Mouse (Mus musculus): Measurements from ENCODE around the gene Anapc5. TPM values are rescaled to one million over a fixed set of nuclear protein-coding genes. Genes with fewer than 3 reads are reported as not detected.
A peak's percentile ranks its signal among the peaks of the same experiment; 100 is the strongest.

Gene Anapc5
- polyA plus RNA-seq, 1 experiment from 2014 or later: 401 TPM

DNA sequence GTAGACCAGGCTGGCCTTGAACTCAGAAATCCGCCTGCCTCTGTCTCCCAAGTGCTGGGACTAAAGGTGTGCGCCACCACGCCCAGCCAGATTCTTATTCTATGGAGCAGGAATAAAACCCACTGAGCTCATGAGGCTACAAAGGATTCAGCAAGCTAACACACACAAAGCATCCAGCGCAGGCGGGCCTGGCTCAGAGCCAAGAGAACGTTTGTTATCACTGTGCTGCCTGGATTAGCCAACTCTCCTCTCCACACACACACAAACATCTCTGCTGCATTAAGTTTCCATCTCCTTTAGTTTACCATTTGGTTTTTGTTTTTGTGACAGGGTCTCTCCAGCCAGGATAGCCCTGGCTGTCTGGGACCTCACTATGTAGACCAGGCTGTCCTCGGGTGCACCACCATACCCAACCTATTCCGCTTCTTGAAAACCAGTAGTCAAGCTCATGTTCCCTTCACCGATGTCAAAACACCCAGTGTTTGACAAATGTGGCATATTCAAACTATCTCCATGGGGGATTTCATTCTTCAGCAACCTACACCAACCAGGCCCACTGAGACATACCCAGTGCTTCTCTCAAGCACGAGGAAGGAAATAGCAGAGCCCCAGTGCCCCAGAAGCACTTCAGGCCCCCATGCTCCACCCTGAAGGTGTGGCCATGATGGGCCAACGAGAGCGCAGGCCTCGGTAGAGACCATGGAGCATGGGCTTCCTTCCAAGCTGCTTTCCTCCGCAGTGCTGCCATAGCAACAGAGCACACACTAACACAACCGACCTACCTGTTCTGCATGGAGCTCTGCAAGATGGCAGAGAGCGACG, 22.4 kb downstream of the Anapc5 start:
- H3K4me1 ChIP-seq: peaks cover 40% of the 10 kb centered on the region
- no peak overlapping the region for H3K27ac ChIP-seq (replicated peaks)
- H3K36me3 ChIP-seq: peaks cover 85% of the 10 kb centered on the region
- 64% methylated on average over 17 of the region's 17 CpGs for WGBS
- no peak overlapping the region for H3K4me2 ChIP-seq (replicated peaks)
- no peak overlapping the region for H3K4me3 ChIP-seq (replicated peaks)
- H3K9ac ChIP-seq: no peak overlapping the region
- H3K9me3 ChIP-seq (replicated peaks): no peaks in the 10 kb centered on the region
- H3K27me3 ChIP-seq: no peaks in the 10 kb centered on the region
- ATAC-seq (ENCODE audit: insufficient number of reproducible peaks, low FRiP score, low TSS enrichment, low read depth): no peak

DNA sequence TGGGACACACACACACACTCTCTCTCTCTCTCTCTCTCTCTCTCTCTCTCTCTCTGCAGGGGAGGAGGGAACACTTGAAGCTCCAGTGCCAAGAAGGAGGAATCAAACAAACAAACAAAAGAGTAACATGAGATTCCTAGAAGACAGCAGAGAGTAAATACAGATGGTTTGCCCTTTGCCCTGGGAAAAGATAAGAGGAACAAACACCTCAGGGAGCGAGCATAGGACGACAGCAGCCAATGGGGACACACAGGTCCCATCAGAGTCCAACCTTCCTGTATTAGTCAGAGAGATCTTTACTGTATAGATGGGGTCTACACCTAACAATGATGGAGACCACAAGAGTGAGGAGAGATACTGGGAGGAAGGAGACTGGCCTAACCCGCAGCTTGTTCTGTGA, 23.3 kb downstream of the Anapc5 start:
- 83% methylated on average over 3 of the region's 3 CpGs for WGBS

DNA sequence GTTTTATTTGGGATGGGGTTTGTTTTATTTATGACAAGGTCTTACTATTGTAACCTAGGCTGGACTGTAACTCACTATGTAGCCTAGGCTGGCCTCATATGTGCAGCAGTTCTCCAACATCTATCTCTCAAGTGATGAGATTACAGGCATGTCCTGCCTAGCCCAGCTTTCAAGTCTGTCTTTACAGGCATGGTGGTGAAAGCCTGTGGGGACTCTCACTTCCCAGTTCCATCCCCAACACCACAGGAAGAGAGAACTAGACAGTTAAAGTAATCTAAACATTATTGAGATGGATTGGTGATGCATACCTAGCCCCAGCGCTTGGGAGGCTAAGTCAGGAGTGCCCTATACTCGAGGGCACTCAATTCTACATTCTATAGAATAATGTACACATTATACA, 32.4 kb downstream of the Anapc5 start:
- WGBS: 87% methylated on average over 2 of the region's 2 CpGs
- no peaks in the 10 kb centered on the region for H3K27me3 ChIP-seq
- ATAC-seq (ENCODE audit: insufficient number of reproducible peaks, low FRiP score, low TSS enrichment, low read depth): no peak
- H3K27ac ChIP-seq (replicated peaks): no peak overlapping the region
- no peaks in the 10 kb centered on the region for H3K9me3 ChIP-seq (replicated peaks)
- peaks cover 22% of the 10 kb centered on the region; the same call in 1 of the 2 replicates for H3K4me1 ChIP-seq
- no peak overlapping the region for H3K4me2 ChIP-seq (replicated peaks)
- H3K36me3 ChIP-seq: peaks cover 56% of the 10 kb centered on the region
- H3K4me3 ChIP-seq (replicated peaks): no peak overlapping the region
- H3K9ac ChIP-seq: no peak overlapping the region

More for the DNA sequence above, 23.3 kb downstream of the Anapc5 start:
- no peaks in the 10 kb centered on the region for H3K9me3 ChIP-seq (replicated peaks)
- no peak overlapping the region for H3K4me2 ChIP-seq (replicated peaks)
- H3K4me1 ChIP-seq: peaks cover 34% of the 10 kb centered on the region
- no peaks in the 10 kb centered on the region for H3K27me3 ChIP-seq
- H3K36me3 ChIP-seq: peaks cover 89% of the 10 kb centered on the region
- H3K4me3 ChIP-seq (replicated peaks): no peak overlapping the region
- no peak overlapping the region for H3K9ac ChIP-seq
- no peak overlapping the region for H3K27ac ChIP-seq (replicated peaks)
- no peak for ATAC-seq (ENCODE audit: insufficient number of reproducible peaks, low FRiP score, low TSS enrichment, low read depth)

DNA sequence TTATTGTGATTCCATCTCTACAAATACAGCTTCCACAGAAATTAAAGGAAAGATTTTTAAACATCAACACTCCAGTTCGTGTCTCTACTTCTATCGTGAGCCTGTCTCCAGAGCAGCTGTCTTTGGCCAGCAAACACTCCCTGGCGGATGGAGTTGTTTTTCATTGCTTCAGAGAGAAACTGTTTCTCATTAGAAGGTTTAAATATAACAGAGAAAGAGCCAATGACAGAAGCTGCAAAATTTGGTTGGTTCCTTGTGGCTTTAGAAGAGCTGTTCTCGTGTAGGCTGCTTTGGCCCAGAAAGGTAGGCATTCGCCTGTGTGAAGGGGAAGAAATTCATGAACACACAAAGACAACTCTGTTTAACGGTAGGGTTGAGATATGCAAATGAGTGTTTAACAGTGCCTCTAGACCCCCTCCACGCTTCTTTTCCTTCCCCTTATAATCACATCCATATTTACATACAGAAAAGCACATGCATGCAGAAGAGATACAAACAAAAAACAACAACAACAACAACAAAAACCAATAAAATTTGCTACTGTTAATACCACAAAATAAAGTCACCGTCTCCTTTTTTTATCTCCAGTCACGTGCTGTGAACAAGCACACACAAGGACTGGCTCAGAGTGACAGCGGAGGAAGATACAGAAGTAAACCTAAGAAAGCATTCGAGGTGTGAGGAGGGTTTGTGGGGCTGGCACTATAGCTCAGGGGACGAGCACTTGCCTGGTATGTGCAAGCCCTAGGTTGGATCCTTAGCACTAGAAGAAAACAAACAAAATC, 34.9 kb downstream of the Anapc5 start:
- H3K36me3 ChIP-seq: peaks cover 37% of the 10 kb centered on the region
- H3K4me3 ChIP-seq (replicated peaks): no peak overlapping the region
- H3K27ac ChIP-seq (replicated peaks): peak overlapping the region; percentile 73
- ATAC-seq (ENCODE audit: insufficient number of reproducible peaks, low FRiP score, low TSS enrichment, low read depth): peak; percentile 54; the same call in 1 of the 2 replicates
- H3K4me1 ChIP-seq: peaks cover 29% of the 10 kb centered on the region; the same call in 1 of the 2 replicates
- no peak overlapping the region for H3K4me2 ChIP-seq (replicated peaks)
- H3K27me3 ChIP-seq: no peaks in the 10 kb centered on the region
- no peaks in the 10 kb centered on the region for H3K9me3 ChIP-seq (replicated peaks)
- no peak overlapping the region for H3K9ac ChIP-seq
- 45% methylated on average over 12 of the region's 12 CpGs for WGBS

DNA sequence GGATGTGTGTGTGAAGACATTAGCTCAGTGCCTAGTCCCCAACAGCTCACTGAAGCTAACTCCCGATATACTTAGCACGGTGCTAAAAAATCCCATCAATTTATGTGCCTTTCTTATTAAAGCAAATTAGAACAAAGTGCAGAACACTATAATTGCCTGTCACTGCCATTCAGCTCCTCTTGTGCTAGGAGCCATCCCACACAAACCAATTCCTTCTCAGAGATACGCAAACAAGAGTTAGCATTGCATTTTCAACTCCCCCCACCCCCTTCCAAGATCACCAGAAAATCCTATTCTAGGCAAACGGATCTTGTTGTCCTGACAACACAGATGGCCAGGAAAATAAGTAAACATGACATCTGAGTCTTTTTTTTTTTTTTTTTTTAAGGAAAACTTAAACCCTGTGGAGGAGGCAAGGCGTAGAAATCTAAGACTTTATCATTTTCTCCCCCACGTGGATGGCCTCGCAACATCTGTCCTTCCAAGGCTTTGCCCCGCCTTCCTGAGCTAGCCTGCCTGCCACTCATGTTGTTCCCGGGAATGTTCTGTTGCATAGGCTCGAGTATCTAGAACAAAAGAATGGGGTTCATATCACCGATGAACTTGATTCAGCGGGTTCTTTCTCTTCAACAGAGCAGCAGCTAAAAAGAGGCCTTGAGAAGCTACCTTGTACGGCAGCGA, 37.3 kb downstream of the Anapc5 start:
- WGBS: 47% methylated on average over 14 of the region's 14 CpGs
- Histone ChIP-seq H3K27ac (replicated peaks) (no peak overlapping the region), H3K4me1 (peaks cover 38% of the 10 kb centered on the region; the same call in 1 of the 2 replicates), H3K4me3 (replicated peaks) (no peak overlapping the region), H3K9me3 (replicated peaks) (no peaks in the 10 kb centered on the region), H3K36me3 (peaks cover 20% of the 10 kb centered on the region), H3K9ac (no peak overlapping the region), H3K4me2 (replicated peaks) (no peak overlapping the region), H3K27me3 (no peaks in the 10 kb centered on the region)
- no peak for ATAC-seq (ENCODE audit: insufficient number of reproducible peaks, low FRiP score, low TSS enrichment, low read depth)

DNA sequence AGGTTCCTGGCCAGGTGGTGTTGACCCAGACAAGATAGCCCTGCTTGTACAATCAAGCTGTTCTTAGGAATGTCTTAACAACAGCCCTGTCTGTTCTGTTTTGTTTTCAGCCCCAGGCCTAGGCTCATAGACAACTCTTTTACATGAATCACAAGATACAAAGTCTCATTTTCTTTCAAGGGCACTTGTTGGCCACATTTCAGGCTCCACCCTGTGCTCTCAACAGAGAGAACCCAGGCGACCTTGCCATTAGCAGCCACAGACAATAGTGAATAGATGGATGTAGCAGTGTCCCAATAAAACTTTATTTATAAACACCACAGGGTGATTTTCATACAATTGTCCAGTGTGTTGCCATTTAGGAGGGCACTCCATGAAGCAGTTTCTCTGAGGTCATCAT, 39.1 kb downstream of the Anapc5 start:
- Histone ChIP-seq H3K27ac (replicated peaks) (no peak overlapping the region), H3K27me3 (no peaks in the 10 kb centered on the region), H3K4me3 (replicated peaks) (no peak overlapping the region), H3K4me2 (replicated peaks) (no peak overlapping the region), H3K9ac (no peak overlapping the region), H3K4me1 (peaks cover 46% of the 10 kb centered on the region), H3K9me3 (replicated peaks) (no peaks in the 10 kb centered on the region), H3K36me3 (peaks cover 3% of the 10 kb centered on the region)
- WGBS: 72% methylated on average over 1 of the region's 1 CpGs
- ATAC-seq (ENCODE audit: insufficient number of reproducible peaks, low FRiP score, low TSS enrichment, low read depth): no peak

DNA sequence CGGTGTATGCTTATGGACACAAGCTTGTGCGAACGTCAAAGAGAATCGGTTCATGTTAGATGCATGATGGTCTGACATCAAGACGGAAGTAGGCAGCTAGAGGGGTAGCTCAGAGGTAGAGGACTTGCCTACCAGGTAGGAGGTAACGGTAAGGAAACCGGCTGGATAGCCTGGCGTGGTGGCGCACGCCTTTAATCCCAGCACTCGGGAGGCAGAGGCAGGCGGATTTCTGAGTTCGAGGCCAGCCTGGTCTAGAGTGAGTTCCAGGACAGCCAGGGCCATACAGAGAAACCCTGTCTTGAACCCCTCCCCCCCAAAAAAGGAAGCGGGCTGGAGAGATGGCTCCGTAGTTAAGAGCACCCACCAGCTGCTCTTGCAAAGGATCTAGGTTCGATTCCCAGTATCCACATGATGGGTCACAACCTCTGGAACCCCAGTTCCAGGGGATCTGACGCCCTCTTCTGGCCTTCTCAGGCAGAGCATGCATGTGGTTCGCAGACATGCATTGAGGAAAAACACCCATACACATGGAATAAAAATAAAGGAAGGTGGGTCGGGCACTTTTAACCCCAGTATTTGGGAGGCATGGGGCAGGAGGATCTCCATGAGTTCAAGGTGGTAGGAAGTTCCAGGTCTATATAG, 40.2 kb downstream of the Anapc5 start:
- ATAC-seq (ENCODE audit: insufficient number of reproducible peaks, low FRiP score, low TSS enrichment, low read depth): no peak
- Histone ChIP-seq H3K9ac (no peak overlapping the region), H3K36me3 (0 out of 2 replicates have a peak, but pooled peaks cover 3% of the 10 kb centered on the region), H3K4me2 (replicated peaks) (no peak overlapping the region), H3K27ac (replicated peaks) (no peak overlapping the region), H3K9me3 (replicated peaks) (no peaks in the 10 kb centered on the region), H3K27me3 (no peaks in the 10 kb centered on the region), H3K4me3 (replicated peaks) (no peak overlapping the region), H3K4me1 (peaks cover 37% of the 10 kb centered on the region)
- 87% methylated on average over 19 of the region's 19 CpGs for WGBS

DNA sequence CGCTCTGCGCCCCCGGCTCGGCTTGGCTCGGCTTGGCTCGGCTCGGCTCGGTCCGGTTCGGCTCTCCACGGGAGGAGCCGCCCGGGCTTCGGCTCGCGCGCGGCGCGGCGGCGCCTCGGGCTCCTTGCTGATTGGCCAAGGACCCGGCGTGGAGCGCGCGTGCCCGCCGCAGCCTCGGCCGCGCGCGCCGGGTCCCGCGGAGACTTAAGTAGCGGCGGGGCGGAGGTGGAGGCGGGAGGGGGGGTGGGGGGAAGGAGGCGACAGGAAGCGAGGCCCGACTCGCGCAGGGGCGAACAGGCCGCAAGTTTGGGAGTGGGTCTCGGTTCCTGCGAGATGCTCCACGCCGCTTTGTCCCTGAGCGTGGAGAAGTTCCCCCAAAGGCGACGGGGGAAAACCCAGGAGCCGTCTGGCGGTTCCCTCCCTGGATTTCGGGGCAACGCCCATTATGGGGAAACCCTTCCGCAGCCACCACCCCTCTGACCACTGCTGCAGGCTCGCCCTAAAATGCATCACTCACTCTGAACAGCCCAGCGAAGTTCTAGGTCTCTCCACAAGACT, 41.8 kb downstream of the Anapc5 start, which contains the start of gene Camkk2:
TSS of gene Camkk2 (minus strand) at position 133 of the 558 bp plus-strand sequence.
- no peaks in the 10 kb centered on the region for H3K27me3 ChIP-seq
- H3K36me3 ChIP-seq: 0 out of 2 replicates have a peak, but pooled peaks cover 3% of the 10 kb centered on the region
- ATAC-seq (ENCODE audit: insufficient number of reproducible peaks, low FRiP score, low TSS enrichment, low read depth): peak; percentile 87
- H3K27ac ChIP-seq (replicated peaks): peak within 1 kb of the TSS; percentile 86
- WGBS: under 1% methylated on average over 56 of the region's 63 CpGs
- peak within 1 kb of the TSS; percentile 65 for H3K4me3 ChIP-seq (replicated peaks)
- H3K9me3 ChIP-seq (replicated peaks): no peaks in the 10 kb centered on the region
- peak within 1 kb of the TSS; percentile 88 for H3K4me2 ChIP-seq (replicated peaks)
- peak within 1 kb of the TSS; percentile 63 for H3K9ac ChIP-seq
- peaks cover 28% of the 10 kb centered on the region for H3K4me1 ChIP-seq

DNA sequence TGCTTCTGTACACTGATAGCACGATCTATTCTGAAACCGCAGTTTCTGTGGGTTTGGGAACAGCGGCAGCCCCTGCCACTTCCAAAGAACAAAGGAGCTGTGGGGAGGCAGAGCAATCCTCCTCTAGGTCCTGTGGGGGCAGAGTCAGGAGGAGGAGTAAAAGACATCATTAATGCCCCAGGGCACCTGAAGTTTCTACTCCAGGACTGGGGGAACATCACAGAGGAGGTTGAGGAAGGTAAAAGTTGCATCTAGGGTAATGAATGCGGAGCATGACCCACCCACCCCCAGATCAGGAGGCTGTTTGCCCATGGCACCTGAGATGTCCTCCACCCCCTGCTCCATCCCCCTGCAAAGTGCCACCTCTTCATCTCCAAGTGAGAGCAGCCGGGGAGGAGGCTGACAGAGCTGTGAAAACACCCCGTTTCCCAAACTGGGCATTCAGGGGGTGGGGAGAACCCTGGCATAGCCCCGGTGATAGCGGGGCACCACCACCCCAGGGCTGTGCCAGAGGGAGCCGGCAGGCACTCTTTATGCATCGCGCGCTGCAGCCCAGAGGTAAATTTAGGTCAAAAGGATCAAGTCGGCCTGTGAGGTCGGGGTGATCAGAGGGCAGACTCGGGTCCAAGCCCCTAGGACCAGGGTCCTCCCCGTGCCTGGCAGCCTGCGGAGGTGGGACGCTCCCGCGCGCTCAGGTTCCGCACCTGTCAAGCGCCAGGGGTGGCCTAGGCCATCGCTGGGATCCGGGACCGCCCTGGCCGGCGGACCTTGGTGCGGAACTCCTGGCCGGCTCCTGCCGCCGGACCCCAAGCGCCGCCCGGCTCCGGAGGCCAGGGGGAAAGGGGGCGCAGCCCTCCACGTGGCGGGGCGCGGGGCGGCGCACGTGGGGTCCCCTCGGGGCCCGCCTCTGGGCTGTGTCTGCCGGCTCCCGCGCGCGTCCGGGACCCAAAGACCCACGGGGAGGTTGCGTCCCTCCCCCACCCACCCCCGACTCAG, 42.6 kb downstream of the Anapc5 start:
- H3K4me3 ChIP-seq (replicated peaks): peak overlapping the region; percentile 65
- H3K36me3 ChIP-seq: 0 out of 2 replicates have a peak, but pooled peaks cover 3% of the 10 kb centered on the region
- H3K27me3 ChIP-seq: no peaks in the 10 kb centered on the region
- H3K4me1 ChIP-seq: peaks cover 26% of the 10 kb centered on the region
- ATAC-seq (ENCODE audit: insufficient number of reproducible peaks, low FRiP score, low TSS enrichment, low read depth): peak; percentile 49
- peak overlapping the region; percentile 63 for H3K9ac ChIP-seq
- peak overlapping the region; percentile 88 for H3K4me2 ChIP-seq (replicated peaks)
- WGBS: 3% methylated on average over 42 of the region's 55 CpGs
- no peaks in the 10 kb centered on the region for H3K9me3 ChIP-seq (replicated peaks)
- peak overlapping the region; percentile 86 for H3K27ac ChIP-seq (replicated peaks)

Measured in embryonic facial prominence, embryonic 15.5 days (tissue).